Mouse (Mus musculus): Measurements from ENCODE around the gene Appbp2. TPM values are rescaled to one million over a fixed set of nuclear protein-coding genes. Genes with fewer than 3 reads are reported as not detected.
A peak's percentile ranks its signal among the peaks of the same experiment; 100 is the strongest.

The Appbp2 gene
- 10 to 100 TPM; 15.2 to 17.5 TPM for total RNA-seq (2021)

GRCm38 (mm10) chr11:85234990-85235841, at the start of gene Appbp2:
Appbp2 (minus strand) TSS chr11:85235130.
- peak; percentile 86 for DNase-seq (ENCODE audit: low spot score)
- intact Hi-C loops (cut with DNase I) = loop anchor here (5.0 kb wide), 1 partner anchor 77 kb away; the partner anchor contains the start of gene Ppm1d

GRCm38 (mm10) chr11:85281219-85281878, 46.4 kb upstream of the Appbp2 start:
- intact Hi-C loops (cut with DNase I) = no loop called here
- no peak for DNase-seq (ENCODE audit: low spot score)

GRCm38 (mm10) chr11:85278175-85278574, 43.2 kb upstream of the Appbp2 start:
- DNase-seq (ENCODE audit: low spot score) = no peak
- intact Hi-C loops (cut with DNase I) = no loop called here

GRCm38 (mm10) chr11:85277609-85278008, 42.7 kb upstream of the Appbp2 start:
- intact Hi-C loops (cut with DNase I) = no loop called here
- no peak for DNase-seq (ENCODE audit: low spot score)

- DNase-seq (ENCODE audit: low spot score) = no peak
- intact Hi-C loops (cut with DNase I) = no loop called here
These were observed 40.2 kb upstream of the Appbp2 start for GRCm38 (mm10) chr11:85275151-85275550.

GRCm38 (mm10) chr11:85273299-85273698, 38.4 kb upstream of the Appbp2 start:
- DNase-seq (ENCODE audit: low spot score) = no peak
- intact Hi-C loops (cut with DNase I) = loop anchor here (5.0 kb wide), 1 partner anchor 34 kb away; no protein-coding TSS in a partner anchor

GRCm38 (mm10) chr11:85270631-85271030, 35.7 kb upstream of the Appbp2 start:
- no peak for DNase-seq (ENCODE audit: low spot score)
- intact Hi-C loops (cut with DNase I) = loop anchor here (2.0 to 5.0 kb wide), 2 partner anchors 37 to 64 kb away; no protein-coding TSS in a partner anchor

GRCm38 (mm10) chr11:85267393-85267792, 32.5 kb upstream of the Appbp2 start:
- intact Hi-C loops (cut with DNase I) = no loop called here
- DNase-seq (ENCODE audit: low spot score) = no peak

- intact Hi-C loops (cut with DNase I) = loop anchor here (5.0 kb wide), 1 partner anchor 347 kb away; the partner anchor contains the start of gene Znhit3
- no peak for DNase-seq (ENCODE audit: low spot score)
These were observed 29.7 kb upstream of the Appbp2 start for GRCm38 (mm10) chr11:85264635-85265034.

GRCm38 (mm10) chr11:85261192-85261591, 26.3 kb upstream of the Appbp2 start:
- intact Hi-C loops (cut with DNase I) = loop anchor here (1.0 to 5.0 kb wide), 2 partner anchors 91 to 344 kb away; partner anchors contain the start of genes 1700125H20Rik and Znhit3
- DNase-seq (ENCODE audit: low spot score) = peak; percentile 13

GRCm38 (mm10) chr11:85258966-85259365, 24.0 kb upstream of the Appbp2 start:
- no peak for DNase-seq (ENCODE audit: low spot score)
- intact Hi-C loops (cut with DNase I) = no loop called here

GRCm38 (mm10) chr11:85255471-85256027, 20.6 kb upstream of the Appbp2 start:
- no peak for DNase-seq (ENCODE audit: low spot score)
- intact Hi-C loops (cut with DNase I) = no loop called here

GRCm38 (mm10) chr11:85253641-85254040, 18.7 kb upstream of the Appbp2 start:
- no peak for DNase-seq (ENCODE audit: low spot score)
- intact Hi-C loops (cut with DNase I) = no loop called here

- intact Hi-C loops (cut with DNase I) = no loop called here
- no peak for DNase-seq (ENCODE audit: low spot score)
These were observed 18.1 kb upstream of the Appbp2 start for GRCm38 (mm10) chr11:85253006-85253405.

GRCm38 (mm10) chr11:85251955-85252354, 17.0 kb upstream of the Appbp2 start:
- intact Hi-C loops (cut with DNase I) = no loop called here
- DNase-seq (ENCODE audit: low spot score) = no peak

GRCm38 (mm10) chr11:85250467-85250866, 15.5 kb upstream of the Appbp2 start:
- intact Hi-C loops (cut with DNase I) = no loop called here
- no peak for DNase-seq (ENCODE audit: low spot score)

- intact Hi-C loops (cut with DNase I) = no loop called here
- DNase-seq (ENCODE audit: low spot score) = no peak
These were observed 14.4 kb upstream of the Appbp2 start for GRCm38 (mm10) chr11:85249338-85249737.

GRCm38 (mm10) chr11:85248151-85248550, 13.2 kb upstream of the Appbp2 start:
- intact Hi-C loops (cut with DNase I) = no loop called here
- no peak for DNase-seq (ENCODE audit: low spot score)

- intact Hi-C loops (cut with DNase I) = no loop called here
These were observed 6.3 kb upstream of the Appbp2 start for GRCm38 (mm10) chr11:85241226-85241625.

GRCm38 (mm10) chr11:85240211-85240610, 5.3 kb upstream of the Appbp2 start:
- intact Hi-C loops (cut with DNase I) = no loop called here
- DNase-seq (ENCODE audit: low spot score) = no peak

More at GRCm38 (mm10) chr11:85241226-85241625, 6.3 kb upstream of the Appbp2 start:
- no peak for DNase-seq (ENCODE audit: low spot score)
